Mouse (Mus musculus): ENCODE results near the gene Mettl8.

The Mettl8 gene

DNA sequence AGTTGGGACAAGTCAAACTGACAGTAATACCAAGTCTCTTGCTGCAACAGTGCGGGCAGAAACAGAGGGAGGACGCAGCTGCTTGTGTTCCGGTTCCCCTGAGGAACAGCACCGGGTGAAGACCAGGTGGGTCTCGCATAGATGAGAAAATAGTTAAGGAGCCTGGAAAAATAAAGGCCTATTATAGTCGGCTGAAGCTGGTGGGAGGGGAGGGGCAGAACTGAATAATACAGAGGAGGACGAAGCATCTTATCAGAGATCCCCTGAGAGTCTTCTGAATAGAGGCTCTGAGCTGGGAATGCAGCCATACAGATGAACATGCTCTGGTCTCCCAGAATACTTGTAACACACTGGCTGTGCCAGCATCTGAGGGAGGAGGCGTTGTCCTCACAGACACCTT, 21.4 kb downstream of the Mettl8 start:
- DNase-seq (ENCODE audit: low spot score), result peak; percentile 32

DNA sequence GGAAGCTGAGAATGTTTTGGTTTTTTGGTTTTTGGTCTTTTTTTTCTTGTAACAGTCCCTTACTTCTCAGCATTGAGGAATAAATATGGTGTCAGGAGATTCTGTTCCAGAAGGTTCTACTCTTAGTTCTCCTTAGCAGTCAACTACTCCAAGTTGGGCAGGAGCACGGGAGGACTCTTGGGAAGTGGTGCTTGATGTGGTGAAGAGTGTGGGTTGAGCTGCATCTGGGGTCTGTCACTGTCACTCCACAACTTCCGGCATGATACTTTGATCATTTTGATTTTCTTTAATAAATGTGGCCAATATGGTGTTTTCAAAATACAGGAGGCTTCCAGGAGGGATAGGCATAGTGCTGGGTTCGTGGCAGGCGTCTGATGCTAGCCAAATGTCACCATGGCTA, 22.4 kb downstream of the Mettl8 start:
- no peak for DNase-seq (ENCODE audit: low spot score)

- peak; percentile 36 for DNase-seq (ENCODE audit: low spot score)
Observed at GRCm38 (mm10) chr2:71031973-71032794, 23.2 kb downstream of the Mettl8 start.

GRCm38 (mm10) chr2:71030663-71031062, 24.7 kb downstream of the Mettl8 start:
- DNase-seq (ENCODE audit: low spot score), result no peak

GRCm38 (mm10) chr2:71027631-71028030, 27.8 kb downstream of the Mettl8 start:
- DNase-seq (ENCODE audit: low spot score), result no peak

- peak; percentile 44 for DNase-seq (ENCODE audit: low spot score)
Observed at GRCm38 (mm10) chr2:71026787-71027186, 28.6 kb downstream of the Mettl8 start.

DNA sequence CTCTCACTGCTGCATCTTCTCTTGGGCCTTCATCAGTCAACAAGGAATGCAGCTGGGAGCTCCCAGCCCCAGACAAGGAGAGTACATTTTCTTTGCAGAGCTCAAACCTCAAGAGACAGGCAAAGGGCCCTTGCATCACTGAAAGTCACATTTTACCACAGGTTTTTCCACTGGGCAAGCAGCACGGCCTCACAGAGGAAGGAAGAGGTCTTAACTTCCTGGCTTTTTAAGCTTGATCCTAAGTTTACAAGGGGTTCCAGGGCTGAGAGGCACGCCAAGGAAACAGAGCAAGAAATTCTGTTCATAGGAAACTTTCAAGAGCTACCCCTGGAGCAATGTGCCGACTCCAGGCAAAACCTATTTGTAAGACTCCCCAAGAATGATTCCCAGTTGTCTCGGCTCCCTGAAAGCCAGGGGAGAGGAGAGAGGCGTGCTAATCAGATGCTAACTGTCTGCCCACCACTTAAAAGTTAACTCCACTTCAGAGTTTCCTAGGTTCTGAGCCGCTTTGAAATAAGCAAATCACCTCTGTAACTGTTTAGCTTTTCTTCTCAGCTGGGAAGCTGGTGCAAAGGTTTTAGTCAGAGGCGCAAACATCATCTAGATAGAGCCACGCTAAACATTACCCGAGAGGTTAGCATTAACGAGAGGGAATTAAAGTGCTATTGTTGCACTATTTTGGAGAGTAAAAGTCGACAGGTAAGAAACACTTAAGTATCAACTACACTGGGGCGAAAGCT, 29.6 kb downstream of the Mettl8 start:
- no peak for DNase-seq (ENCODE audit: low spot score)

GRCm38 (mm10) chr2:71023986-71024385, 31.4 kb downstream of the Mettl8 start:
- DNase-seq (ENCODE audit: low spot score), result no peak

GRCm38 (mm10) chr2:71022991-71023390, 32.4 kb downstream of the Mettl8 start:
- DNase-seq (ENCODE audit: low spot score), result no peak

DNA sequence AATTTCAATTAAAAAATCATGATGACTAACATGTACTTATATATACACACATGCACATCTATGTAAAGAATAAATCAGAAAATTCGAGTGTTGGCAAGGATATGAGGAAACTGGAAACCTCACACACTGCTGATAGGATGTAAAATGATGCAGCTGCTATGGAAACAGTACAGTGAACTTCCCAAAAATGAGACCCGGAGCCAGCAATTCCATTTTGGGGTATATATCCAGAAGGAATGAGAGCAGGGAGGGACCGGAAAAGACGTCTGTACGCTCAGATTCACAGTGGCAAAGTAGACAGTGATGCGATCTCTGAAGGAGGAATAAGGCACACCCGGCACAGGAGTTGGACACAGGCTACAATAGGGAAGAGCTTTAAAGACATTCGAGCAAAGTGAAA, 34.7 kb downstream of the Mettl8 start:
- no peak for DNase-seq (ENCODE audit: low spot score)

GRCm38 (mm10) chr2:71019704-71020375, 35.5 kb downstream of the Mettl8 start:
- DNase-seq (ENCODE audit: low spot score), result no peak

DNA sequence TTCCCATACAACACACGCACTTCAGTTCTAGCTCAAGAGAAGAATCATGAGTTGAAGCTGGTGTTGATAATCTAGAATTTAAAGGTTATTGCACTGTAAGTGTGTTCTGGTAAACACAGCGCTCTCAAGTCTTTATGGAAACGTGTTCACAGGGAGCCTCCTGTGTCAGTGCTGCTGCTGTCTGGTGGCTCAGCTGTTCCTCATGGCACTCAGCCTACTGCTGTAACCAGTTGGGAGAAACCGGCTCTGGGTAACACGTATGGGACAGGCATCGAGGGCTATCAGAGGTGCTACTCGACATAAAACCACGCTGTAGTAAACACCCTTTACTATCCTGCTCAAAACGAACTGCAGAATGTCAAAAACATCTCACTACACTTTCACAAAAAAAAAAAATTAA, 36.1 kb downstream of the Mettl8 start:
- DNase-seq (ENCODE audit: low spot score), result peak; percentile 45

DNA sequence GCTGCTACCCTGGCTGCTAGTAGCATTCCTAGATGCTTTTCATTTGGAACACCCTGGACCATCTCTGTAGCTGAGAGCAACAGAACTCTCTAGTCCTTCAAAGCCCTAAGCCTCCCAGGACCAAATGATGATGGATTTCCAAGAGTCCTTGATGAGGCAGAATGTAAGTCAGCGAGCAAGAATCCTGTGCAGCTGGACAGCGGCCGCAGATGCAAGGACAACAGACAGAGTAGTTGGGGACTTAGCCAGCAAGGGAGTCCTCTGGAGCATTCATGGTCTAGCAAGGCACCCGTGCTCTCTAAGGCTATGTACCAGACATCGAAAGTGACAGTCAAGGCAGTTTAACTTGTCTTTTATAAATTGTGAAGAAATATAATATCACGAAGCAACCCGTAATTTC, 41.9 kb downstream of the Mettl8 start:
- DNase-seq (ENCODE audit: low spot score), result no peak

- no peak for DNase-seq (ENCODE audit: low spot score)
Observed at GRCm38 (mm10) chr2:71011816-71012215, 43.6 kb downstream of the Mettl8 start.

- no peak for DNase-seq (ENCODE audit: low spot score)
Observed at GRCm38 (mm10) chr2:71004354-71004753, 51.0 kb downstream of the Mettl8 start.

DNA sequence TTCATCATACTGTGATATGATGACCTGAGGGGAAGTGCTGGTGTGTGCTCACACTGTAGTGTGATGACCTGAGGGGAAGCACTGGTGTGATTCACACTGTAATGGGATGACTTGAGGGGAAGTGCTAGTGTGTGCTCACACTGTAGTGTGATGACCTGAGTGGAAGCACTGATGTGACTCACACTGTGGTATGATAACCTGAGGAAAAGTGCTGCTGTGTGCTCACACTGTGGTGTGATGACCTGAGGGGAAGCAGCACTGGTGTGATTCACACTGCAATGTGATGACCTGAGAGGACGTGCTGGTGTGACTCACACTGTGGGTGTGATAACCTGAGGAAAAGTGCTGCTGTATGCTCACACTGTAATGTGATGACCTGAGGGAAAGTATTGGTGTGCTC, 52.9 kb downstream of the Mettl8 start:
- no peak for DNase-seq (ENCODE audit: low spot score)

- DNase-seq (ENCODE audit: low spot score), result no peak
Observed at GRCm38 (mm10) chr2:70998771-70999170, 56.6 kb downstream of the Mettl8 start.

- no peak for DNase-seq (ENCODE audit: low spot score)
Observed at GRCm38 (mm10) chr2:70996438-70996837, 58.9 kb downstream of the Mettl8 start.

DNA sequence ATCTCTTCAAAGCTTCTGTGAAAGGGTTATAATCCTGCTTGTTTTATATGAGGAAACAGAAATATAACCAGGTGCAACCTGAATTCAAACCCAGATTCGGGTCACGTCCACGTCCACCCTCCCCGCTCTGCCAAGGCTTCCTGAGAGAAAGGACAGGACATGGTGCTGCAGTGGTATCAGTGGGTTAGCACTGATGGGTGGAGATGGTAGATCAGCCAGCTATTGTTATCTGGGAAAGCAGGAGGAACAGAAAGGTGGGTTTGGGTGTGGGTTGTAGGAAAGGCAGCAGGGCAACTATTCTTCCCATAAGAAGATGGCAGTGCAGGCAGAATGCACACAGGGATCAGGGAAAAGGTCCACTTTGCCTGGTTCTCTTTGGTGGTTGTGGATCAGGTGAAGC, 59.5 kb downstream of the Mettl8 start:
- DNase-seq (ENCODE audit: low spot score), result no peak

GRCm38 (mm10) chr2:70993740-70994139, 61.6 kb downstream of the Mettl8 start:
- DNase-seq (ENCODE audit: low spot score), result no peak

- DNase-seq (ENCODE audit: low spot score), result no peak
Observed at GRCm38 (mm10) chr2:70992715-70993114, 62.7 kb downstream of the Mettl8 start.

GRCm38 (mm10) chr2:70990196-70990595, 65.2 kb downstream of the Mettl8 start:
- DNase-seq (ENCODE audit: low spot score), result no peak

Measured in retina, embryonic 14.5 days (tissue).